Mouse (Mus musculus) bone marrow macrophage, adult 2 months (primary cell): ENCODE measurements around the gene Sfxn3. TPM values are rescaled to one million over a fixed set of nuclear protein-coding genes. Genes with fewer than 3 reads are reported as not detected.

ENCODE experiments used
- H3K27ac ChIP-seq: 2 replicates; pipeline ENCODE4 v1.5.1; 2012; ENCODE audit warnings: low read depth, low read length; ENCODE audit not compliant: insufficient read depth
- H3K4me1 ChIP-seq: 2 replicates; pipeline ENCODE4 v1.6.1; 2012; ENCODE audit warnings: low read length; ENCODE audit not compliant: control insufficient read depth, insufficient read depth
- H3K4me3 ChIP-seq: 2 replicates; pipeline ENCODE4 v1.5.1; 2012; ENCODE audit warnings: mild to moderate bottlenecking, low read length, moderate library complexity; ENCODE audit not compliant: insufficient read depth
- CTCF ChIP-seq: IDR thresholded peaks from 2 replicates; pipeline ENCODE4 v1.5.1; 2012; ENCODE audit warnings: low read depth, mild to moderate bottlenecking, low read length, moderate library complexity
- POLR2A ChIP-seq: IDR thresholded peaks from 2 replicates; pipeline ENCODE4 v1.6.1; 2012; ENCODE audit warnings: mild to moderate bottlenecking, low read depth, low read length, borderline replicate concordance
- polyA plus RNA-seq: library from polyadenylated mRNA; stranded (reverse); fragments of >200 nt; gene quantifications from 2 replicates; pipeline ENCODE4 v1.2.4, GENCODE M21; 2012; ENCODE audit not compliant: missing spikeins, insufficient read depth, insufficient read length

Sfxn3 gene
- polyA plus RNA-seq, 1 experiment = 45.1 TPM

- Histone ChIP-seq H3K4me3 (no peak overlapping the region), H3K27ac (no peak overlapping the region), H3K4me1 (peaks cover 3% of the 10 kb centered on the region; the same call in 1 of the 2 replicates)
- TF ChIP-seq CTCF = peak; percentile 72
- TF ChIP-seq POLR2A = no peak
Observed at GRCm38 (mm10) chr19:45081841-45082550, 34.7 kb downstream of the Sfxn3 start.

GRCm38 (mm10) chr19:45097868-45098267 is 50.6 kb downstream of the Sfxn3 start:
- Histone ChIP-seq H3K4me1 (no peaks in the 10 kb centered on the region), H3K4me3 (no peak overlapping the region), H3K27ac (no peak overlapping the region)
- no peak for TF ChIP-seq CTCF
- no peak for TF ChIP-seq POLR2A

DNA sequence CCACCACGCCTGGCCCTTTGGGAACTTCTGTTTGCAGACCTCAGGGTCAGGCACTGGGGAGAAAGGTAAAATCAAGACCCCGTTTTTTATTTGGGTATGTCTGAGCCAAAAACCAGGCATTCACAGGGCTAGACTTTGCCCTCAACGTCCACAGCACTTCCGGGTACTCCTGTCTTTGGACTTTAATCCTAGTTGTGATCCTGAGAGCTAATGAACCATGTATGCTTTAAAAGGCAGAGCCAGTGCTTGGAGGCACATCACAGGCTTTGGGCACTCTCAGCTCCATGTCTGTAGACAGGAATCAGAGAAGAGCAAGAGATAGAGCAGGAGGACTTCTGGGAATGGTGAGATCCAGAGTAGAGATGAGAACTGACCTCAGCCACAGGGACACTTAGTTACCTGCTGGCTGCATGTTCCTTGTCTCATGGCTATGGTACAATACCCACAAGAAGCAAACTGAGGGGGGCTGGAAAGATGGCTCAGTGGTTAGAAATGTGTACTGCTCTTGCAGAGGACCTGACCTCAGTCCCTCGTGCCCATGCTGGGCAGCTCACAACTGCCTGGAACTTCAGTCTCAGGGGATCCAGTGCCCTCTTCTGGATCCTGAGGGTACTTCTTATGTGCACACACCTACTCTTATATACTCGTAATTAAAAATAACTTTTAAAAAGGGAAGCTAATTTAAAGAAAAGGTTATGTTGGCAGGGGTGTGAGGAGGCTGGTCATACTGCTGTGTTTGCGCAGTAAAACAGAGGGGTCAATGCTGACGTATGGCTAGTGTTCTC is 53.4 kb downstream of the Sfxn3 start:
- H3K4me3 ChIP-seq = no peak overlapping the region
- TF ChIP-seq POLR2A (no peak), CTCF (0 out of 2 replicates have a peak, but pooled peaks have one; percentile 17)
- no peak overlapping the region for H3K27ac ChIP-seq
- H3K4me1 ChIP-seq = no peaks in the 10 kb centered on the region

GRCm38 (mm10) chr19:45105591-45105990 is 58.3 kb downstream of the Sfxn3 start:
- H3K4me3 ChIP-seq = no peak overlapping the region
- no peak overlapping the region for H3K27ac ChIP-seq
- H3K4me1 ChIP-seq = no peaks in the 10 kb centered on the region
- TF ChIP-seq POLR2A = no peak
- TF ChIP-seq CTCF = no peak

Other genes with a start within 250 kb of the Sfxn3 start
- 20.5 and 20.6 TPM in 2 replicates for gene Slf2, start 116.4 kb upstream of the Sfxn3 start, polyA plus RNA-seq
- gene Sema4g, start 58.4 kb upstream of the Sfxn3 start, polyA plus RNA-seq = 0.25 TPM in 1 of 2 replicates, not detected in the other
- 4.4 and 5.5 TPM in 2 replicates for gene Twnk, start 41.8 kb upstream of the Sfxn3 start, polyA plus RNA-seq
- gene Mrpl43, start 41.1 kb upstream of the Sfxn3 start, polyA plus RNA-seq = 38.5 and 42.1 TPM in 2 replicates
- 3.0 and 3.6 TPM in 2 replicates for gene Lzts2, start 33.1 kb upstream of the Sfxn3 start, polyA plus RNA-seq
- gene Pdzd7, start 1.8 kb upstream of the Sfxn3 start, polyA plus RNA-seq = not detected in 2 replicates
- gene Kazald1, start 27.7 kb downstream of the Sfxn3 start, polyA plus RNA-seq = 0.50 and 0.55 TPM in 2 replicates
- gene Tlx1, start 103.2 kb downstream of the Sfxn3 start, polyA plus RNA-seq = not detected in 2 replicates
- gene Lbx1, start 188.3 kb downstream of the Sfxn3 start, polyA plus RNA-seq = not detected in 2 replicates